Mouse (Mus musculus) neural tube, embryonic 12.5 days (tissue): ENCODE data around the gene 2210017I01Rik. TPM values are rescaled to one million over a fixed set of nuclear protein-coding genes. Genes with fewer than 3 reads are reported as not detected.

ENCODE experiments used
- ATAC-seq: fragments of 200-750 bp; cut with Nextera tagmentation; 2 replicates; pipeline ENCODE4 v1.8.0; 2017; ENCODE audit warnings: low read depth, mild to moderate bottlenecking, moderate TSS enrichment, moderate library complexity; ENCODE audit not compliant: low FRiP score
- H3K27ac ChIP-seq: fragments of 300-500 bp; sonication (generic); 2 replicates; pipeline ENCODE4 v1.5.1; 2016
- H3K27me3 ChIP-seq: fragments of 300-500 bp; sonication (generic); replicated peaks from 2 replicates; pipeline ENCODE4 v1.6.1; 2016; ENCODE audit warnings: mild to moderate bottlenecking
- H3K36me3 ChIP-seq: fragments of 300-500 bp; sonication (generic); 2 replicates; pipeline ENCODE4 v1.6.1; 2016; ENCODE audit warnings: mild to moderate bottlenecking
- H3K4me1 ChIP-seq: fragments of 300-500 bp; sonication (generic); 2 replicates; pipeline ENCODE4 v1.6.1; 2016
- H3K4me2 ChIP-seq: fragments of 300-500 bp; sonication (generic); replicated peaks from 2 replicates; pipeline ENCODE4 v1.6.1; 2016; ENCODE audit warnings: mild to moderate bottlenecking
- H3K4me3 ChIP-seq: fragments of 300-500 bp; sonication (generic); 2 replicates; pipeline ENCODE4 v1.5.1; 2016
- H3K9ac ChIP-seq: fragments of 300-500 bp; sonication (generic); 2 replicates; pipeline ENCODE4 v1.6.1; 2016; ENCODE audit warnings: mild to moderate bottlenecking
- H3K9me3 ChIP-seq: fragments of 300-500 bp; sonication (generic); 2 replicates; pipeline ENCODE4 v1.6.1; 2016; ENCODE audit warnings: mild to moderate bottlenecking
- WGBS: fragments of 180-500 bp; shearing (Covaris S2); methylation state at CpG from one replicate; pipeline ENCODE4 v1.1.7; 2016; 5-methylcytosine and 5-hydroxymethylcytosine counted together
- polyA plus RNA-seq: library from polyadenylated mRNA; unstranded; fragments of >200 nt; fragmentation: Nextera tagmentation; extraction: Ambion mirVana; gene quantifications from 2 replicates; pipeline ENCODE4 v1.2.1, GENCODE M21; 2016

2210017I01Rik gene
- polyA plus RNA-seq, 1 experiment from 2014 or later: not detected

DNA sequence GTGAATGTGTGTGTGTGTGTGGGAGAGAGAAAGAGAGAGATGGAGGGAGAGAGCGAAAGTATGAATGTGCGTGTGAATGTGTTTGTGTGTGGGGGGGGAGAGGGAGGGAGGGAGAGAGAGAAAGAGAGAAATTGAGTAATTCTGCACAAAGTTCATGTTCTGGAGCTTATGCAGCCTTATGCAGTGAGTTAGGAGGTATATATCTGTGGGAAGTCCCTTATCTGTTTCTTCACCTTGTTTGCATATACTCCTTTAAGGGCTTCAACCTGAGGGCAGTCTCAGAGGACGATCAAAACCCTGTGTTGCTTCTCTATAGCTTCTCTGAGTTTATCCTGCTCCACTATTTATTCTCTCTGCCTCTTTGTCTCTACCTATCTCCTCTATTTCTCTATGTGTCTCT is 20.1 kb downstream of the 2210017I01Rik start:
- no peaks in the 10 kb centered on the region for H3K27me3 ChIP-seq
- H3K4me2 ChIP-seq: no peak overlapping the region
- no peak overlapping the region for H3K4me3 ChIP-seq
- no peaks in the 10 kb centered on the region for H3K36me3 ChIP-seq
- no peaks in the 10 kb centered on the region for H3K9me3 ChIP-seq
- no peak for ATAC-seq
- H3K4me1 ChIP-seq: no peaks in the 10 kb centered on the region
- no peak overlapping the region for H3K9ac ChIP-seq
- WGBS: 95% methylated on average over 3 of the region's 3 CpGs
- no peak overlapping the region for H3K27ac ChIP-seq

DNA sequence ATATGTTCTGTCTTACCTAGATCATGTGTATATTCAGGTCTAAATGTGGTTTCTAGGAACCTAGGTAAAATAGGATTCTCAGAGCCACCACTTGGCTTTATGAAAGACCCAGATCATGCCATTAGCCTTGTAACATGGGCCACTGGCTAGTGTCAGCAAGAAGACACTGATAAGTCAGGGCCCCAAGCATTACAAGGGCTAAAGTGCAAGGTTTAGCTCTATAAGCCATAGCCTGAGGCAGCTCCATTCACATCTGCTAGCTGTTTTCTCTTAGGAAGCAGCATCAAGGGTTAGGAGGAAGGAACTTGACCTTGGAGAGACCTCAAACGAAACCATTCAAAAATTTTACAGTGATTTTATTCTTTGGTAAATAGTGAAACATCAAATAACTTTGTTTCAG is 22.2 kb downstream of the 2210017I01Rik start:
- Histone ChIP-seq H3K4me2 (no peak overlapping the region), H3K9ac (no peak overlapping the region), H3K4me1 (no peaks in the 10 kb centered on the region), H3K9me3 (no peaks in the 10 kb centered on the region), H3K27me3 (no peaks in the 10 kb centered on the region), H3K4me3 (no peak overlapping the region), H3K27ac (no peak overlapping the region), H3K36me3 (no peaks in the 10 kb centered on the region)
- ATAC-seq: no peak
- WGBS: 71% methylated on average over 1 of the region's 1 CpGs

DNA sequence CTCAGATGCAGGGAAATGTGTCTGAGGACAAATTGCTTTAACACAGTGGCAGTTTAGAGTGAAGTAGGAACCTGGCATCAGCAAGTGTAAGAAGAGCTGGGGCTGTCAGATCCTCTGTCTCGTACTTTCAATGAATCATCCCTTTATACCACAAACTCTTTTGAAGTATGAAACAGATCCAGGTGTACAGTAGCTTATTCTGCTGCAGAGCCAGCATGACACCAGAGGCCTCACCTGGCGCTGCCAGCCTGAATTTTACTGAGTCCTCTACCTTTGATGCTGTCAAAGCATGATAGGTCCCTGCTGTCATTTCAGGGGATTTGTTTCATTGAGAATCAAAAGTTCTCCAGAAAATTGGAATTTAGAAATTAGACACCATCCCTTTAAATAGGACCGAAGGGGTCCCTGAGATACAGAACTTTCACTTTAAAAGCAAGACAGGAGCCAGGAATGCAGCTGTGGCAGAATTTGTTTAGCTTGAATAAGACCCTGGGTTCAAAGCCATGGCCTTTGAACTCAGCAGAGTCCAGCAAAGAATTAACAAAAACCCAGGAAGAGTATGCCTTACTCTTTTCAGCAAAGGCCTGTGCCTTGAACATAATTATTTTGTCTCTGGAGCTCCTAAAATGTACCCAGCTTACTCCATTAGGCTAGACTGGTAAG is 24.0 kb downstream of the 2210017I01Rik start:
- Histone ChIP-seq H3K9ac (no peak overlapping the region), H3K9me3 (no peaks in the 10 kb centered on the region), H3K27me3 (no peaks in the 10 kb centered on the region), H3K4me2 (no peak overlapping the region), H3K27ac (no peak overlapping the region), H3K4me3 (no peak overlapping the region), H3K4me1 (no peaks in the 10 kb centered on the region), H3K36me3 (no peaks in the 10 kb centered on the region)
- WGBS: 73% methylated on average over 3 of the region's 3 CpGs
- ATAC-seq: no peak

DNA sequence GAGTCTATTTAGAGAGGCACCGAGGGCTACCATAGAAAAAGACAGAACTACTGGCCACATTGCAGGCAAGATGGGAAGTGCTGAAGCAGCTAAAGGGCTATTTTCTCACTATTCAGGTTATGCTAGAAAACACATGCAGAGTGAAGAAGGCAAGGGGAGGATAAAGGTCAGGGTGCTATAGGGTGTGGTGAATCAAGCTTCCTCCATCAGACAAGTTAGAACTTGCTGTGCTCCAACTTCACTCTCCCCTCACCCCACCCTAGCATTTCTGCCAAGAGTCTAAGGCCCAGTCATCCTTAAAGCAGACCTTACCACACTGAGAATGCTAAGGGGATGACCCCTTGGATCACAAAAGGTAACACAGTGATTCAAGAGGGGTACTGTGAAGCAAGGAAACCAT is 27.8 kb downstream of the 2210017I01Rik start:
- Histone ChIP-seq H3K27ac (no peak overlapping the region), H3K36me3 (no peaks in the 10 kb centered on the region), H3K9me3 (no peaks in the 10 kb centered on the region), H3K4me1 (no peaks in the 10 kb centered on the region), H3K27me3 (no peaks in the 10 kb centered on the region), H3K9ac (no peak overlapping the region), H3K4me3 (no peak overlapping the region), H3K4me2 (no peak overlapping the region)
- WGBS: 68% methylated on average over 1 of the region's 1 CpGs
- no peak for ATAC-seq

DNA sequence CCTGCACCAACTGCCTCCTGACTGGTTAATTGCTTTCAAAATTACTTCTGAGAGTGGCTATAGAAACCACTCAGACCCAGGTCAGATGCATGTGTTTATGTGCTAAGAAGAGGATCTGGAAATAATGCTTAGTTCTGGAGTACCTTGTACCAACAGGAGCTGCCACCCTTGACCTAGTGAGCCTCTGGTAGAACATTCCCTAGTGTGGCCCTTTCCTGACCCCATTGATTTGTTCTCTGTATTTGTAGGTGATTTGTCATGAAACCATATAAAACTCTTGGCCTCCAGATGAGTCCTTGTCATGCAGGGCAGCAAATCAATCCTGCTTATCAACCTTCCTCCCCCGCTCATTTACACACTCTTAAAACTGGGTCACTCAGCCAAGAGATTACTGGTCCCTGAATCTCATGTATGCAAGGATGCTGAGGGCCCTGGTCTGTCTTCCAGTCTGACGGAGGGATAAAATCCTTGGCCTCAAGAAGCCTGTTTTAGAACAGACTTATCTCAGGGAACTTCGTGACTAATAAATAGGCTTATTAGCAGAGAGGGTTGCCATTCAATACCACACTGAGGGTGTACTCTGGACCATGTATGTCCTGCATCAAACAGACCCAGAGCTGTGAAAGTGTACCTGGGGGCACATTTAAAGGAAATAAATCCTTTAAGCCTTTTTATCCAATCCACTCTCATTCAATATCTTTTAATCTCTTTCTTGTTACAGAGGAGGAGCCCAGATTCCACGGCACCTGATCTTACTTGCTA is 28.5 kb downstream of the 2210017I01Rik start:
- Histone ChIP-seq H3K27ac (no peak overlapping the region), H3K4me2 (no peak overlapping the region), H3K27me3 (no peaks in the 10 kb centered on the region), H3K4me3 (no peak overlapping the region), H3K9me3 (no peaks in the 10 kb centered on the region), H3K36me3 (no peaks in the 10 kb centered on the region), H3K9ac (no peak overlapping the region), H3K4me1 (no peaks in the 10 kb centered on the region)
- 76% methylated on average over 4 of the region's 4 CpGs for WGBS
- ATAC-seq: no peak

DNA sequence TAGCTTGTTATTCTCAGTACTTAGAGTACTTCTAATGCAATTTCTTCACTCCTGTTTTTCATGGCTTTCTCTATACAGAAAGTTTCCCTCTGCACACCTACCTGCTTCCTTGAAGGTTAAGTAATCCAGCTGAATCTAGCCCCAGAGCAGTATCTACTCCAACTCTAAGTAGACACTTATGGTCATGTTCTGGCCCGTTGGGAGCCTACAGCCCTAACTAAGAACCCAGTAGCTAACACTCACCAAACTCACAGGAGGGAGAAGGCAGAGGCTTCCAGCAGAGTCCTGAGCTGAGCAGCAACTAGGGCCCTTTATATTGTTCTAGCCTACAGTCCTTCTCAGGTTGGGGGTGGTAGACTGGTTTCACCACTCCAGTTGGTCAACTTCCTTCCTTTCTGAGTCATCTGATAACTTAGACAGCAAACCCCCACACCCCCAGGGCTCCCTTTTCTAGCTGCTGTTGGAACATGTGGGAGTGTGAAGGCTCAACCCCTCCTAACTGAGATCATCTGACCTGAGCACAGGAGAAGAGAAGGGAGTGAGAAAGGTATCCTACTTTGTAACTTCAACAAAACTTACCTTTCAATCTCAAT is 33.7 kb downstream of the 2210017I01Rik start, which contains the start of gene Ivl:
Ivl (minus strand) TSS at position 287 of the 593 bp plus-strand sequence.
- Histone ChIP-seq H3K36me3 (no peaks in the 10 kb centered on the region), H3K27me3 (no peaks in the 10 kb centered on the region), H3K4me2 (no peak within 1 kb of the TSS), H3K9me3 (no peaks in the 10 kb centered on the region), H3K27ac (no peak within 1 kb of the TSS), H3K4me3 (no peak within 1 kb of the TSS), H3K9ac (no peak within 1 kb of the TSS), H3K4me1 (no peaks in the 10 kb centered on the region)
- WGBS: 82% methylated on average over 1 of the region's 1 CpGs
- no peak for ATAC-seq

DNA sequence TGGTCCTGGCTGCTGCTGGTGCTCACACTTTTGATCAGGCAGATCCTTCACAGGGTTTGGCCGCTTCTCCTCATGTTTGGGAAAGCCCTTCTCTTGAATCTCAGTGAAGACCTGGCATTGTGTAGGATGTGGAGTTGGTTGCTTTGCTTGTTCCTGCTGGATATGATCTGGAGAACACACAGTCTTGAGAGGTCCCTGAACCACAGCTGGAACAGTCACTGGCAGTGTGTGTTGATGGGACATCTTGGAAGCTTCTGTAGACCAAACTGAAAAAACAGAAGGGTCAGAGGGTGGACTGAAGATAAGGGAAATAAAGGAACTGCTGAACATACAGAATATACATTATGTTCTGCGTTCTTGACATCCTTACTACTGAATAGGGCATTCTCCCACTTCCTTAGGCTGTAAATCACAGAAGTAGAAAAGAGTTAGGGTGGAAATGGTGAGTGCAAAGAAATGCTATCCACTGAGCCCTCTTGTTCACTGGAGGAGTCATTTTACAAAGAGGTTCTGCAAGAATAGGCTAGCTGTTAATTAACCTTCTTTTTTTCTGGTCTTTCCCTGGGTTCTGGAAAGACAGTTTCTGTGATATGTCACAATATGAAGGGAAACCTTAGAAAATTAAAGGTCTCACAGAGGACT is 34.7 kb downstream of the 2210017I01Rik start:
- H3K4me3 ChIP-seq: no peak overlapping the region
- no peak overlapping the region for H3K9ac ChIP-seq
- ATAC-seq: no peak
- H3K4me2 ChIP-seq: no peak overlapping the region
- H3K9me3 ChIP-seq: no peaks in the 10 kb centered on the region
- WGBS: 35% methylated on average over 2 of the region's 2 CpGs
- H3K27me3 ChIP-seq: no peaks in the 10 kb centered on the region
- no peaks in the 10 kb centered on the region for H3K4me1 ChIP-seq
- H3K27ac ChIP-seq: no peak overlapping the region
- H3K36me3 ChIP-seq: no peaks in the 10 kb centered on the region

DNA sequence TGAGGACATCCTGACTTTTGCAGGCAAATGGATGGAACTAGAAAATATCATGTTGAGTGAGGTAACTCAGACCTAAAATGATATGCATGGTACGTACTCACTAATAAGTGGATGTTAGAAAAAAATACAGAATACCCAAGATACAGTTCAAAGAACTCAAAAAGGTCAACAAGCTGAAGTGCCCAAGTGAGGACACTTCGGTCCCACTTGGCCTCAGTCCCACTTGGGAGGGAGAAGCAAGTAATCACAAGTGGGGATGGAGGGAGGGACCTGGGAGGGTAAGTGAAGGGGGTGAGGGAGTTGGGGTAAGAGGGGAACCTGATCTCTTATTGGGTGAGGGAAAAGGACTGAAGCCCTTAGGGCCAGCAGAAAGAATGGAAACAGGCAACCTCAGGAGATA is 38.5 kb downstream of the 2210017I01Rik start:
- no peaks in the 10 kb centered on the region for H3K27me3 ChIP-seq
- H3K4me2 ChIP-seq: no peak overlapping the region
- H3K9me3 ChIP-seq: no peaks in the 10 kb centered on the region
- no peaks in the 10 kb centered on the region for H3K36me3 ChIP-seq
- H3K4me3 ChIP-seq: no peak overlapping the region
- WGBS: 92% methylated on average over 2 of the region's 2 CpGs
- no peaks in the 10 kb centered on the region for H3K4me1 ChIP-seq
- no peak overlapping the region for H3K27ac ChIP-seq
- ATAC-seq: no peak
- H3K9ac ChIP-seq: no peak overlapping the region

DNA sequence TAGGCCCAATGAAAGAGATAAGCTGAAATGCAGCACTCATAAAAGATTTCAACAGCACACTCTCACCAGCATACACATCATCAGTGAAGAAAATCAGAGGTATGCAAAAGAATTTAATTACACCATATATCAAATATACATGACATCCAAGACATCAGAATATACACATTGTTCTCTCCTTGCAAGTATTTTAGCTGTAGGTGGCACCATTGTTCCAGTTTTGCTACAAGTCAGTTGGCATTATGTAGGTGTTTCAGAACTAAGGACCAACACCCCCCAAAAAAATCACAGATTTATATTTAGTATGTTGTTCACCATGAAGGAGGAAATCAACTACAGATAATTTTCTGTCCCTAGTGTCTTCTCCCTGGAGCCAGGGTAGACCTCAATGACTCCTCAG is 41.9 kb downstream of the 2210017I01Rik start:
- no peak for ATAC-seq
- no peaks in the 10 kb centered on the region for H3K9me3 ChIP-seq
- H3K36me3 ChIP-seq: no peaks in the 10 kb centered on the region
- no peak overlapping the region for H3K4me3 ChIP-seq
- no peak overlapping the region for H3K9ac ChIP-seq
- H3K4me1 ChIP-seq: no peaks in the 10 kb centered on the region
- H3K27me3 ChIP-seq: no peaks in the 10 kb centered on the region
- H3K27ac ChIP-seq: no peak overlapping the region
- no peak overlapping the region for H3K4me2 ChIP-seq

Other genes with a start within 250 kb of the 2210017I01Rik start
- gene Sprr2f, start 242.3 kb downstream of the 2210017I01Rik start, polyA plus RNA-seq: not detected in 2 replicates
- gene Sprr2h, start 221.8 kb downstream of the 2210017I01Rik start, polyA plus RNA-seq: not detected in 2 replicates
- not detected in 2 replicates for gene Sprr2i, start 199.5 kb downstream of the 2210017I01Rik start, polyA plus RNA-seq
- gene Sprr2j-ps, start 189.4 kb downstream of the 2210017I01Rik start, polyA plus RNA-seq: not detected in 2 replicates
- gene Gm9774, start 178.1 kb downstream of the 2210017I01Rik start, polyA plus RNA-seq: 7.4 and 8.9 TPM in 2 replicates
- not detected in 2 replicates for gene Sprr2k, start 174.9 kb downstream of the 2210017I01Rik start, polyA plus RNA-seq
- gene Sprr1b, start 168.7 kb downstream of the 2210017I01Rik start, polyA plus RNA-seq: not detected in 2 replicates
- not detected in 2 replicates for gene Sprr3, start 148.8 kb downstream of the 2210017I01Rik start, polyA plus RNA-seq
- not detected in 2 replicates for gene Sprr1a, start 121.6 kb downstream of the 2210017I01Rik start, polyA plus RNA-seq
- gene Sprr4, start 107.0 kb downstream of the 2210017I01Rik start, polyA plus RNA-seq: not detected in 2 replicates
- gene 2310046K23Rik, start 73.0 kb downstream of the 2210017I01Rik start, polyA plus RNA-seq: not detected in 2 replicates
- gene Ivl, start 33.8 kb downstream of the 2210017I01Rik start, polyA plus RNA-seq: 0.10 and 0.13 TPM in 2 replicates
- not detected in 2 replicates for gene Smcp, start 18.5 kb downstream of the 2210017I01Rik start, polyA plus RNA-seq
- gene Lce6a, start 14.2 kb upstream of the 2210017I01Rik start, polyA plus RNA-seq: not detected in 2 replicates
- gene Lce1a1, start 40.8 kb upstream of the 2210017I01Rik start, polyA plus RNA-seq: not detected in 2 replicates
- gene Lce1b, start 49.4 kb upstream of the 2210017I01Rik start, polyA plus RNA-seq: not detected in 2 replicates
- gene Lce1a2, start 62.8 kb upstream of the 2210017I01Rik start, polyA plus RNA-seq: not detected in 2 replicates
- not detected in 2 replicates for gene Lce1c, start 71.8 kb upstream of the 2210017I01Rik start, polyA plus RNA-seq
- not detected in 2 replicates for gene Lce1d, start 79.7 kb upstream of the 2210017I01Rik start, polyA plus RNA-seq
- not detected in 2 replicates for gene Lce1e, start 101.6 kb upstream of the 2210017I01Rik start, polyA plus RNA-seq
- gene Lce1f, start 112.9 kb upstream of the 2210017I01Rik start, polyA plus RNA-seq: not detected in 2 replicates
- gene Gm38119, start 131.6 kb upstream of the 2210017I01Rik start, polyA plus RNA-seq: not detected in 2 replicates
- gene Lce1g, start 144.8 kb upstream of the 2210017I01Rik start, polyA plus RNA-seq: not detected in 2 replicates
- not detected in 2 replicates for gene Lce1h, start 157.6 kb upstream of the 2210017I01Rik start, polyA plus RNA-seq
- not detected in 2 replicates for gene Lce1i, start 171.4 kb upstream of the 2210017I01Rik start, polyA plus RNA-seq
- not detected in 2 replicates for gene Lce1j, start 183.0 kb upstream of the 2210017I01Rik start, polyA plus RNA-seq
- not detected in 2 replicates for gene Lce1k, start 200.4 kb upstream of the 2210017I01Rik start, polyA plus RNA-seq
- not detected in 2 replicates for gene Kprp, start 219.8 kb upstream of the 2210017I01Rik start, polyA plus RNA-seq
- not detected in 2 replicates for gene Lce1l, start 243.8 kb upstream of the 2210017I01Rik start, polyA plus RNA-seq